Mouse (Mus musculus): ENCODE results near the gene Ube2ql1.

The Ube2ql1 gene

GRCm38 (mm10) chr13:69739759-69740135 lies at the start of gene Ube2ql1:
TSS of gene Ube2ql1 (minus strand) at chr13:69739889.
- in situ Hi-C loops (cut with MboI), result no loop called here

GRCm38 (mm10) chr13:69788704-69789103 lies 49.0 kb upstream of the Ube2ql1 start:
- in situ Hi-C loops (cut with MboI), result no loop called here

GRCm38 (mm10) chr13:69778221-69778620 lies 38.5 kb upstream of the Ube2ql1 start:
- in situ Hi-C loops (cut with MboI), result no loop called here

GRCm38 (mm10) chr13:69772358-69772757 lies 32.7 kb upstream of the Ube2ql1 start:
- in situ Hi-C loops (cut with MboI), result no loop called here

GRCm38 (mm10) chr13:69770538-69771456 lies 31.1 kb upstream of the Ube2ql1 start:
- in situ Hi-C loops (cut with MboI), result no loop called here

GRCm38 (mm10) chr13:69768152-69768551 lies 28.5 kb upstream of the Ube2ql1 start:
- in situ Hi-C loops (cut with MboI), result no loop called here

GRCm38 (mm10) chr13:69764646-69765045 lies 25.0 kb upstream of the Ube2ql1 start:
- in situ Hi-C loops (cut with MboI), result no loop called here

GRCm38 (mm10) chr13:69761393-69761792 lies 21.7 kb upstream of the Ube2ql1 start:
- in situ Hi-C loops (cut with MboI), result no loop called here

- in situ Hi-C loops (cut with MboI), result no loop called here
These were observed 19.3 kb upstream of the Ube2ql1 start for GRCm38 (mm10) chr13:69758979-69759378.

GRCm38 (mm10) chr13:69752875-69753274 lies 13.2 kb upstream of the Ube2ql1 start:
- in situ Hi-C loops (cut with MboI), result no loop called here

- in situ Hi-C loops (cut with MboI), result no loop called here
These were observed 11.8 kb upstream of the Ube2ql1 start for GRCm38 (mm10) chr13:69751510-69751909.

GRCm38 (mm10) chr13:69748756-69749155 lies 9.1 kb upstream of the Ube2ql1 start:
- in situ Hi-C loops (cut with MboI), result no loop called here

GRCm38 (mm10) chr13:69740331-69741285 lies 919 bp upstream of the Ube2ql1 start:
- in situ Hi-C loops (cut with MboI), result no loop called here

GRCm38 (mm10) chr13:69739091-69739758 lies 464 bp downstream of the Ube2ql1 start:
- in situ Hi-C loops (cut with MboI), result no loop called here

GRCm38 (mm10) chr13:69738461-69738971 lies 1.2 kb downstream of the Ube2ql1 start:
- in situ Hi-C loops (cut with MboI), result no loop called here

GRCm38 (mm10) chr13:69737444-69738185 lies 2.1 kb downstream of the Ube2ql1 start:
- in situ Hi-C loops (cut with MboI), result no loop called here

GRCm38 (mm10) chr13:69732636-69733035 lies 7.1 kb downstream of the Ube2ql1 start:
- in situ Hi-C loops (cut with MboI), result no loop called here

- in situ Hi-C loops (cut with MboI), result no loop called here
These were observed 14.3 kb downstream of the Ube2ql1 start for GRCm38 (mm10) chr13:69725376-69725775.

GRCm38 (mm10) chr13:69721141-69721540 lies 18.5 kb downstream of the Ube2ql1 start:
- in situ Hi-C loops (cut with MboI), result no loop called here

GRCm38 (mm10) chr13:69717860-69718598 lies 21.7 kb downstream of the Ube2ql1 start:
- in situ Hi-C loops (cut with MboI), result no loop called here
